Mouse (Mus musculus) CD4-positive helper T cell, adult 2 months (primary cell): ENCODE data around the gene Galnt9.

Source experiments
- DNase-seq: peaks from one replicate; pipeline ENCODE4 v3.0.0-alpha.2; 2012; ENCODE audit warnings: low read depth, missing footprints, low spot score

The Galnt9 gene

GRCm38 (mm10) chr5:110582647-110583538, 38.7 kb downstream of the Galnt9 start:
- DNase-seq = peak; percentile 75

- no peak for DNase-seq
Observed at GRCm38 (mm10) chr5:110587467-110587866, 43.3 kb downstream of the Galnt9 start.

GRCm38 (mm10) chr5:110589833-110590232, 45.7 kb downstream of the Galnt9 start:
- DNase-seq = no peak

GRCm38 (mm10) chr5:110594465-110594864, 50.3 kb downstream of the Galnt9 start:
- DNase-seq = peak; percentile 90

GRCm38 (mm10) chr5:110595341-110595740, 51.2 kb downstream of the Galnt9 start:
- peak; percentile 91 for DNase-seq

- DNase-seq = peak; percentile 75
Observed at GRCm38 (mm10) chr5:110596086-110596780, 52.1 kb downstream of the Galnt9 start.

GRCm38 (mm10) chr5:110597502-110597901, 53.3 kb downstream of the Galnt9 start:
- DNase-seq = peak; percentile 71

GRCm38 (mm10) chr5:110598298-110599095, 54.3 kb downstream of the Galnt9 start:
- peak; percentile 57 for DNase-seq

- DNase-seq = no peak
Observed at GRCm38 (mm10) chr5:110603016-110603685, 59.0 kb downstream of the Galnt9 start.

GRCm38 (mm10) chr5:110604311-110604710, 60.2 kb downstream of the Galnt9 start:
- DNase-seq = no peak

GRCm38 (mm10) chr5:110605531-110606221, 61.5 kb downstream of the Galnt9 start:
- DNase-seq = peak; percentile 44

GRCm38 (mm10) chr5:110607767-110608166, 63.6 kb downstream of the Galnt9 start:
- no peak for DNase-seq

- DNase-seq = no peak
Observed at GRCm38 (mm10) chr5:110608336-110608735, 64.2 kb downstream of the Galnt9 start.

- DNase-seq = no peak
Observed at GRCm38 (mm10) chr5:110608941-110609340, 64.8 kb downstream of the Galnt9 start.

- no peak for DNase-seq
Observed at GRCm38 (mm10) chr5:110609425-110609824, 65.3 kb downstream of the Galnt9 start.

GRCm38 (mm10) chr5:110609868-110610267, 65.7 kb downstream of the Galnt9 start:
- no peak for DNase-seq

- DNase-seq = no peak
Observed at GRCm38 (mm10) chr5:110610484-110610883, 66.3 kb downstream of the Galnt9 start.

- no peak for DNase-seq
Observed at GRCm38 (mm10) chr5:110611435-110612158, 67.4 kb downstream of the Galnt9 start.

GRCm38 (mm10) chr5:110619226-110619625, 75.1 kb downstream of the Galnt9 start:
- no peak for DNase-seq

- DNase-seq = no peak
Observed at GRCm38 (mm10) chr5:110624319-110624718, 80.2 kb downstream of the Galnt9 start.
